Mouse (Mus musculus): ENCODE results near the gene Atp5d. TPM values are rescaled to one million over a fixed set of nuclear protein-coding genes. Genes with fewer than 3 reads are reported as not detected.

Gene Atp5d
- total and polyA plus RNA-seq, 2 experiments from 2014 or later: 259 to 607 TPM

GRCm38 (mm10) chr10:80156002-80156751 is 17.7 kb downstream of the Atp5d start:
- DNase-seq (ENCODE audit: low spot score): no peak
- no peaks in the 10 kb centered on the region for H3K27me3 ChIP-seq (ENCODE audit: insufficient read depth, low read length)
- TF ChIP-seq CTCF (IDR thresholded peaks at IDR 0.05): no peak
- H3K4me1 ChIP-seq (ENCODE audit: insufficient read depth, low read length): peaks cover 29% of the 10 kb centered on the region
- ATAC-seq (ENCODE audit: low FRiP score): no peak
- no peak overlapping the region for H3K9ac ChIP-seq (replicated peaks; ENCODE audit: low read length, poor library complexity, severe bottlenecking)
- no peak overlapping the region for H3K4me3 ChIP-seq (ENCODE audit: low read depth, low read length)
- H3K9me3 ChIP-seq (ENCODE audit: low read length): no peaks in the 10 kb centered on the region
- peaks cover 51% of the 10 kb centered on the region for H3K36me3 ChIP-seq (ENCODE audit: insufficient read depth, low read length)
- H3K27ac ChIP-seq (ENCODE audit: low read depth, low read length): peak overlapping the region; percentile 72; the same call in 1 of the 2 replicates
- H3K4me2 ChIP-seq (ENCODE audit: low read depth, low read length, poor library complexity, severe bottlenecking): no peak overlapping the region
- WGBS: 85% methylated on average over 29 of the region's 29 CpGs

GRCm38 (mm10) chr10:80156752-80157053 is 18.3 kb downstream of the Atp5d start:
- no peak for TF ChIP-seq CTCF (IDR thresholded peaks at IDR 0.05)
- Histone ChIP-seq H3K4me3 (ENCODE audit: low read depth, low read length) (no peak overlapping the region), H3K36me3 (ENCODE audit: insufficient read depth, low read length) (peaks cover 50% of the 10 kb centered on the region), H3K9me3 (ENCODE audit: low read length) (no peaks in the 10 kb centered on the region), H3K9ac (replicated peaks; ENCODE audit: low read length, poor library complexity, severe bottlenecking) (no peak overlapping the region), H3K27me3 (ENCODE audit: insufficient read depth, low read length) (no peaks in the 10 kb centered on the region), H3K27ac (ENCODE audit: low read depth, low read length) (0 out of 2 replicates have a peak overlapping the region, but pooled peaks have one; percentile 72), H3K4me1 (ENCODE audit: insufficient read depth, low read length) (peaks cover 28% of the 10 kb centered on the region), H3K4me2 (ENCODE audit: low read depth, low read length, poor library complexity, severe bottlenecking) (no peak overlapping the region)
- WGBS: 60% methylated on average over 7 of the region's 7 CpGs
- no peak for ATAC-seq (ENCODE audit: low FRiP score)
- peak; percentile 10 for DNase-seq (ENCODE audit: low spot score)

- Histone ChIP-seq H3K4me3 (ENCODE audit: low read depth, low read length) (no peak overlapping the region), H3K36me3 (ENCODE audit: insufficient read depth, low read length) (peaks cover 47% of the 10 kb centered on the region), H3K4me2 (ENCODE audit: low read depth, low read length, poor library complexity, severe bottlenecking) (no peak overlapping the region), H3K27me3 (ENCODE audit: insufficient read depth, low read length) (no peaks in the 10 kb centered on the region), H3K9ac (replicated peaks; ENCODE audit: low read length, poor library complexity, severe bottlenecking) (0 out of 2 replicates have a peak overlapping the region, but pooled peaks have one; percentile 24), H3K9me3 (ENCODE audit: low read length) (no peaks in the 10 kb centered on the region), H3K27ac (ENCODE audit: low read depth, low read length) (peak overlapping the region; percentile 72), H3K4me1 (ENCODE audit: insufficient read depth, low read length) (peaks cover 22% of the 10 kb centered on the region)
- peak; percentile 42 for DNase-seq (ENCODE audit: low spot score)
- no peak for ATAC-seq (ENCODE audit: low FRiP score)
- 0 out of 2 replicates have a peak, but pooled peaks have one; percentile 3 for TF ChIP-seq CTCF (IDR thresholded peaks at IDR 0.05)
- 53% methylated on average over 15 of the region's 15 CpGs for WGBS
Measured at GRCm38 (mm10) chr10:80157141-80157929, 18.9 kb downstream of the Atp5d start.

- no peak for TF ChIP-seq CTCF (IDR thresholded peaks at IDR 0.05)
- DNase-seq (ENCODE audit: low spot score) (peak; percentile 19), ATAC-seq (ENCODE audit: low FRiP score) (no peak)
- Histone ChIP-seq H3K27me3 (ENCODE audit: insufficient read depth, low read length) (no peaks in the 10 kb centered on the region), H3K27ac (ENCODE audit: low read depth, low read length) (peak overlapping the region; percentile 84), H3K36me3 (ENCODE audit: insufficient read depth, low read length) (peaks cover 41% of the 10 kb centered on the region), H3K9ac (replicated peaks; ENCODE audit: low read length, poor library complexity, severe bottlenecking) (no peak overlapping the region), H3K9me3 (ENCODE audit: low read length) (no peaks in the 10 kb centered on the region), H3K4me2 (ENCODE audit: low read depth, low read length, poor library complexity, severe bottlenecking) (no peak overlapping the region), H3K4me1 (ENCODE audit: insufficient read depth, low read length) (peaks cover 14% of the 10 kb centered on the region), H3K4me3 (ENCODE audit: low read depth, low read length) (no peak overlapping the region; the same call in 1 of the 2 replicates)
- WGBS: 14% methylated on average over 18 of the region's 18 CpGs
Measured at GRCm38 (mm10) chr10:80158307-80158986, 20.0 kb downstream of the Atp5d start.

- TF ChIP-seq CTCF (IDR thresholded peaks at IDR 0.05): no peak
- H3K27ac ChIP-seq (ENCODE audit: low read depth, low read length): peak overlapping the region; percentile 84
- peak overlapping the region; percentile 42 for H3K4me3 ChIP-seq (ENCODE audit: low read depth, low read length)
- H3K27me3 ChIP-seq (ENCODE audit: insufficient read depth, low read length): no peaks in the 10 kb centered on the region
- H3K9me3 ChIP-seq (ENCODE audit: low read length): no peaks in the 10 kb centered on the region
- WGBS: 5% methylated on average over 12 of the region's 12 CpGs
- peaks cover 14% of the 10 kb centered on the region for H3K4me1 ChIP-seq (ENCODE audit: insufficient read depth, low read length)
- H3K36me3 ChIP-seq (ENCODE audit: insufficient read depth, low read length): peaks cover 35% of the 10 kb centered on the region
- H3K9ac ChIP-seq (replicated peaks; ENCODE audit: low read length, poor library complexity, severe bottlenecking): peak overlapping the region; percentile 51
- H3K4me2 ChIP-seq (ENCODE audit: low read depth, low read length, poor library complexity, severe bottlenecking): peak overlapping the region; percentile 58
- ATAC-seq (ENCODE audit: low FRiP score) (no peak; the same call in none of the 2 replicates), DNase-seq (ENCODE audit: low spot score) (peak; percentile 38)
Measured at GRCm38 (mm10) chr10:80159021-80159560, 20.7 kb downstream of the Atp5d start.

Measured in midbrain, postnatal 0 days (tissue).